Mouse (Mus musculus) C2C12 (cell line): ENCODE measurements around the gene Txn2. TPM values are rescaled to one million over a fixed set of nuclear protein-coding genes. Genes with fewer than 3 reads are reported as not detected.

Experiments
- H3K27me3 ChIP-seq: one replicate; pipeline ENCODE4 v1.6.1; 2011; ENCODE audit not compliant: control insufficient read depth, insufficient read depth, insufficient read length
- H3K36me3 ChIP-seq: one replicate; pipeline ENCODE4 v1.6.1; 2011; ENCODE audit not compliant: control insufficient read depth, insufficient read depth
- H3K4me3 ChIP-seq: one replicate; pipeline ENCODE4 v1.5.1; 2011; ENCODE audit warnings: mild to moderate bottlenecking, control low read depth; ENCODE audit not compliant: poor library complexity, insufficient read depth, severe bottlenecking
- H3K79me2 ChIP-seq: one replicate; pipeline ENCODE4 v1.6.1; 2011; ENCODE audit not compliant: control insufficient read depth, insufficient read depth
- H3K79me3 ChIP-seq: one replicate; pipeline ENCODE4 v1.6.1; 2011; ENCODE audit warnings: low read depth, control low read depth
- H3ac ChIP-seq: one replicate; pipeline ENCODE3; 2011; ENCODE audit warnings: low read depth; ENCODE audit not compliant: control insufficient read depth, insufficient read length
- CEBPB ChIP-seq: IDR thresholded peaks from one replicate; pipeline ENCODE4 v1.6.1; 2011; ENCODE audit warnings: low read depth, mild to moderate bottlenecking, control low read depth, moderate library complexity
- CTCF ChIP-seq: IDR thresholded peaks from one replicate; pipeline ENCODE4 v1.5.1; 2011; ENCODE audit not compliant: control insufficient read depth, insufficient read depth, insufficient read length
- FOSL1 ChIP-seq: IDR thresholded peaks from one replicate; pipeline ENCODE4 v1.8.0; 2011; ENCODE audit warnings: mild to moderate bottlenecking, low read length; ENCODE audit not compliant: poor library complexity, insufficient read depth, severe bottlenecking
- MAX ChIP-seq: IDR thresholded peaks from one replicate; pipeline ENCODE4 v1.6.1; 2011; ENCODE audit warnings: mild to moderate bottlenecking, control low read depth
- MYOD1 ChIP-seq: IDR thresholded peaks from one replicate; pipeline ENCODE4 v1.6.1; 2011; ENCODE audit warnings: low read depth; ENCODE audit not compliant: control insufficient read depth, insufficient read length
- MYOG ChIP-seq: IDR thresholded peaks from one replicate; pipeline ENCODE4 v1.6.1; 2011; ENCODE audit not compliant: control insufficient read depth, insufficient read length; ENCODE audit errors: extremely low read depth
- USF1 ChIP-seq: IDR thresholded peaks from one replicate; pipeline ENCODE4 v1.6.1; 2011; ENCODE audit warnings: low read depth, mild to moderate bottlenecking, control low read depth, moderate library complexity
- polyA plus RNA-seq: library from polyadenylated mRNA; unstranded; fragments of >200 nt; fragmentation: generic; extraction: Trizol; gene quantifications from one replicate; pipeline ENCODE4 v1.2.1, GENCODE M21; 2012; ENCODE audit warnings: missing spikeins

Gene Txn2
- polyA plus RNA-seq, 1 experiment = 371 TPM

- Histone ChIP-seq H3K79me3 (no peaks in the 10 kb centered on the region), H3K27me3 (no peaks in the 10 kb centered on the region), H3K79me2 (no peaks in the 10 kb centered on the region), H3ac (no peak overlapping the region), H3K36me3 (peaks cover 7% of the 10 kb centered on the region), H3K4me3 (no peak overlapping the region)
- TF ChIP-seq FOSL1 (no peak), MAX (no peak), CEBPB (no peak), CTCF (no peak), USF1 (no peak), MYOD1 (no peak), MYOG (no peak)
Observed at GRCm38 (mm10) chr15:77941563-77941962, 12.8 kb upstream of the Txn2 start.

- TF ChIP-seq USF1 = no peak
- no peak for TF ChIP-seq MAX
- no peak for TF ChIP-seq MYOG
- TF ChIP-seq MYOD1 = no peak
- no peak for TF ChIP-seq CEBPB
- no peak for TF ChIP-seq FOSL1
- TF ChIP-seq CTCF = no peak
- no peaks in the 10 kb centered on the region for H3K27me3 ChIP-seq
Observed at GRCm38 (mm10) chr15:77938516-77938915, 9.7 kb upstream of the Txn2 start.

GRCm38 (mm10) chr15:77935673-77936375 lies 7.0 kb upstream of the Txn2 start:
- Histone ChIP-seq H3K4me3 (no peak overlapping the region), H3ac (no peak overlapping the region), H3K27me3 (no peaks in the 10 kb centered on the region), H3K79me3 (no peaks in the 10 kb centered on the region), H3K36me3 (no peaks in the 10 kb centered on the region), H3K79me2 (no peaks in the 10 kb centered on the region)
- TF ChIP-seq MYOD1 = no peak
- no peak for TF ChIP-seq FOSL1
- TF ChIP-seq MYOG = no peak

More at GRCm38 (mm10) chr15:77938516-77938915, 9.7 kb upstream of the Txn2 start:
- Histone ChIP-seq H3K79me2 (no peaks in the 10 kb centered on the region), H3ac (no peak overlapping the region), H3K36me3 (peaks cover 7% of the 10 kb centered on the region), H3K4me3 (no peak overlapping the region), H3K79me3 (no peaks in the 10 kb centered on the region)

GRCm38 (mm10) chr15:77934968-77935367 lies 6.2 kb upstream of the Txn2 start:
- no peaks in the 10 kb centered on the region for H3K79me3 ChIP-seq
- H3K27me3 ChIP-seq = no peaks in the 10 kb centered on the region
- H3K79me2 ChIP-seq = no peaks in the 10 kb centered on the region
- no peak for TF ChIP-seq MAX
- TF ChIP-seq FOSL1 = no peak
- no peak for TF ChIP-seq CTCF
- TF ChIP-seq MYOG = no peak
- no peak for TF ChIP-seq CEBPB
- no peak for TF ChIP-seq MYOD1
- no peak for TF ChIP-seq USF1
- no peak overlapping the region for H3K4me3 ChIP-seq
- no peaks in the 10 kb centered on the region for H3K36me3 ChIP-seq
- no peak overlapping the region for H3ac ChIP-seq

- Histone ChIP-seq H3K79me3 (no peaks in the 10 kb centered on the region), H3K79me2 (peaks cover 5% of the 10 kb centered on the region), H3K36me3 (no peaks in the 10 kb centered on the region), H3K27me3 (no peaks in the 10 kb centered on the region), H3ac (no peak overlapping the region), H3K4me3 (no peak overlapping the region)
- TF ChIP-seq CEBPB = peak; percentile 81
- TF ChIP-seq USF1 = no peak
Observed at GRCm38 (mm10) chr15:77934326-77934725, 5.5 kb upstream of the Txn2 start.

- peaks cover 8% of the 10 kb centered on the region for H3K79me2 ChIP-seq
- no peak overlapping the region for H3K4me3 ChIP-seq
- no peak for TF ChIP-seq USF1
- no peak for TF ChIP-seq CEBPB
- peak; percentile 94 for TF ChIP-seq MAX
- no peak for TF ChIP-seq MYOG
- no peak for TF ChIP-seq MYOD1
- peak; percentile 99 for TF ChIP-seq CTCF
- no peak for TF ChIP-seq FOSL1
- H3K36me3 ChIP-seq = no peaks in the 10 kb centered on the region
- no peaks in the 10 kb centered on the region for H3K79me3 ChIP-seq
- H3ac ChIP-seq = no peak overlapping the region
- H3K27me3 ChIP-seq = no peaks in the 10 kb centered on the region
Observed at GRCm38 (mm10) chr15:77933770-77934169, 5.0 kb upstream of the Txn2 start.
